Mouse (Mus musculus) gastrocnemius, postnatal 10 days (tissue): ENCODE results near the gene Slc16a5. TPM values are rescaled to one million over a fixed set of nuclear protein-coding genes. Genes with fewer than 3 reads are reported as not detected.
"Not testable (repeated sequence)": the region's sequence is repeated elsewhere in the genome, so short reads cannot be mapped to it uniquely, and the experiment has no call there.

Experiments
- DNase-seq: peaks from one replicate; pipeline ENCODE4 v3.0.0; 2021; ENCODE audit warnings: mixed read lengths
- total RNA-seq, 2 experiments: library from RNA; stranded (reverse); gene quantifications; 2 replicates each; pipeline ENCODE4 v1.2.3; 2021

Gene Slc16a5
- total RNA-seq, 2 experiments from 2014 or later, result not detected

GRCm38 (mm10) chr11:115448075-115448474 is 14.2 kb upstream of the Slc16a5 start:
- DNase-seq, result no peak

GRCm38 (mm10) chr11:115448998-115449397 is 13.3 kb upstream of the Slc16a5 start:
- DNase-seq, result no peak

GRCm38 (mm10) chr11:115450176-115450575 is 12.1 kb upstream of the Slc16a5 start:
- DNase-seq, result no peak

GRCm38 (mm10) chr11:115451781-115452241 is 10.5 kb upstream of the Slc16a5 start:
- DNase-seq, result no peak

- DNase-seq, result no peak
Measured at GRCm38 (mm10) chr11:115452281-115452860, 9.9 kb upstream of the Slc16a5 start.

GRCm38 (mm10) chr11:115453306-115453705 is 9.0 kb upstream of the Slc16a5 start:
- DNase-seq, result no peak

GRCm38 (mm10) chr11:115454822-115455221 is 7.5 kb upstream of the Slc16a5 start:
- DNase-seq, result not testable (repeated sequence)

- DNase-seq, result no peak
Measured at GRCm38 (mm10) chr11:115455619-115456018, 6.7 kb upstream of the Slc16a5 start.

- no peak for DNase-seq
Measured at GRCm38 (mm10) chr11:115456182-115456581, 6.1 kb upstream of the Slc16a5 start.

- no peak for DNase-seq
Measured at GRCm38 (mm10) chr11:115457405-115457804, 4.9 kb upstream of the Slc16a5 start.

GRCm38 (mm10) chr11:115460976-115461375 is 1.3 kb upstream of the Slc16a5 start:
- DNase-seq, result no peak

GRCm38 (mm10) chr11:115461846-115462242 is 430 bp upstream of the Slc16a5 start:
- DNase-seq, result no peak

GRCm38 (mm10) chr11:115463397-115463796 is 1.1 kb downstream of the Slc16a5 start:
- no peak for DNase-seq

GRCm38 (mm10) chr11:115464851-115465250 is 2.6 kb downstream of the Slc16a5 start:
- DNase-seq, result no peak

GRCm38 (mm10) chr11:115467217-115467618 is 4.9 kb downstream of the Slc16a5 start:
- no peak for DNase-seq

GRCm38 (mm10) chr11:115472183-115472582 is 9.9 kb downstream of the Slc16a5 start:
- no peak for DNase-seq

GRCm38 (mm10) chr11:115473626-115474275 is 11.5 kb downstream of the Slc16a5 start:
- peak; percentile 92 for DNase-seq

- DNase-seq, result peak; percentile 93
Measured at GRCm38 (mm10) chr11:115475025-115475757, 12.9 kb downstream of the Slc16a5 start, which contains the start of gene Armc7. Armc7 (plus strand) TSS chr11:115475667.

GRCm38 (mm10) chr11:115475758-115476237 is 13.5 kb downstream of the Slc16a5 start:
- DNase-seq, result no peak

GRCm38 (mm10) chr11:115476630-115477029 is 14.4 kb downstream of the Slc16a5 start:
- not testable (repeated sequence) for DNase-seq

GRCm38 (mm10) chr11:115477388-115477787 is 15.1 kb downstream of the Slc16a5 start:
- not testable (repeated sequence) for DNase-seq

GRCm38 (mm10) chr11:115478296-115478938 is 16.1 kb downstream of the Slc16a5 start:
- no peak for DNase-seq
